Mouse (Mus musculus): ENCODE measurements around the gene Aire. TPM values are rescaled to one million over a fixed set of nuclear protein-coding genes. Genes with fewer than 3 reads are reported as not detected.

Aire gene
- 20.9 and 23.5 TPM in 2 replicates for polyA plus RNA-seq (2011; ENCODE audit: insufficient read depth, insufficient read length, low read depth, missing spikeins)

- no peaks in the 10 kb centered on the region for H3K27me3 ChIP-seq (ENCODE audit: control insufficient read depth, insufficient read depth, low read length, poor library complexity, severe bottlenecking)
- peak within 1 kb of the TSS; percentile 30 for H3K9ac ChIP-seq (ENCODE audit: low read depth, poor library complexity, severe bottlenecking)
- H3K27ac ChIP-seq (ENCODE audit: insufficient read depth, low read length), result peak within 1 kb of the TSS; percentile 62
Measured at GRCm38 (mm10) chr10:78043406-78043836, at the start of gene Aire. TSS of gene Aire (minus strand) at chr10:78043610.

GRCm38 (mm10) chr10:78092725-78093029 is 49.3 kb upstream of the Aire start:
- peaks cover 3% of the 10 kb centered on the region for H3K4me1 ChIP-seq (ENCODE audit: control insufficient read depth, insufficient read depth, low read length)
- no peaks in the 10 kb centered on the region for H3K9me3 ChIP-seq (replicated peaks; ENCODE audit: control insufficient read depth, insufficient read depth, low read length, poor library complexity, severe bottlenecking)
- H3K9ac ChIP-seq (ENCODE audit: low read depth, poor library complexity, severe bottlenecking), result no peak overlapping the region
- no peaks in the 10 kb centered on the region for H3K27me3 ChIP-seq (ENCODE audit: control insufficient read depth, insufficient read depth, low read length, poor library complexity, severe bottlenecking)
- no peak for TF ChIP-seq EP300 (IDR thresholded peaks at IDR 0.05; ENCODE audit: insufficient read depth, low read depth, low read length)
- no peak for TF ChIP-seq CTCF (IDR thresholded peaks at IDR 0.05; ENCODE audit: low read depth, low read length)
- TF ChIP-seq POLR2A (IDR thresholded peaks at IDR 0.05; ENCODE audit: insufficient read depth, low read length), result no peak
- H3K4me3 ChIP-seq (ENCODE audit: low read depth, low read length), result no peak overlapping the region
- H3K27ac ChIP-seq (ENCODE audit: insufficient read depth, low read length), result no peak overlapping the region
- H3K36me3 ChIP-seq (ENCODE audit: control insufficient read depth, insufficient read depth, low read length, poor library complexity, severe bottlenecking), result no peaks in the 10 kb centered on the region

More at GRCm38 (mm10) chr10:78043406-78043836, at the start of gene Aire:
- TF ChIP-seq EP300 (IDR thresholded peaks at IDR 0.05; ENCODE audit: insufficient read depth, low read depth, low read length) (peak; percentile 69; the same call in 1 of the 2 replicates), CTCF (IDR thresholded peaks at IDR 0.05; ENCODE audit: low read depth, low read length) (peak; percentile 81), POLR2A (IDR thresholded peaks at IDR 0.05; ENCODE audit: insufficient read depth, low read length) (no peak)
- Histone ChIP-seq H3K4me1 (ENCODE audit: control insufficient read depth, insufficient read depth, low read length) (peaks cover 6% of the 10 kb centered on the region), H3K36me3 (ENCODE audit: control insufficient read depth, insufficient read depth, low read length, poor library complexity, severe bottlenecking) (no peaks in the 10 kb centered on the region), H3K9me3 (replicated peaks; ENCODE audit: control insufficient read depth, insufficient read depth, low read length, poor library complexity, severe bottlenecking) (no peaks in the 10 kb centered on the region), H3K4me3 (ENCODE audit: low read depth, low read length) (peak within 1 kb of the TSS; percentile 46)

- Histone ChIP-seq H3K9ac (ENCODE audit: low read depth, poor library complexity, severe bottlenecking) (no peak overlapping the region), H3K36me3 (ENCODE audit: control insufficient read depth, insufficient read depth, low read length, poor library complexity, severe bottlenecking) (no peaks in the 10 kb centered on the region), H3K27ac (ENCODE audit: insufficient read depth, low read length) (no peak overlapping the region), H3K9me3 (replicated peaks; ENCODE audit: control insufficient read depth, insufficient read depth, low read length, poor library complexity, severe bottlenecking) (no peaks in the 10 kb centered on the region), H3K4me1 (ENCODE audit: control insufficient read depth, insufficient read depth, low read length) (peaks cover 3% of the 10 kb centered on the region), H3K27me3 (ENCODE audit: control insufficient read depth, insufficient read depth, low read length, poor library complexity, severe bottlenecking) (no peaks in the 10 kb centered on the region), H3K4me3 (ENCODE audit: low read depth, low read length) (no peak overlapping the region)
- no peak for TF ChIP-seq CTCF (IDR thresholded peaks at IDR 0.05; ENCODE audit: low read depth, low read length)
- TF ChIP-seq EP300 (IDR thresholded peaks at IDR 0.05; ENCODE audit: insufficient read depth, low read depth, low read length), result no peak
- no peak for TF ChIP-seq POLR2A (IDR thresholded peaks at IDR 0.05; ENCODE audit: insufficient read depth, low read length)
Measured at GRCm38 (mm10) chr10:78091865-78092724, 48.7 kb upstream of the Aire start.

GRCm38 (mm10) chr10:78090706-78091491 is 47.5 kb upstream of the Aire start:
- no peaks in the 10 kb centered on the region for H3K36me3 ChIP-seq (ENCODE audit: control insufficient read depth, insufficient read depth, low read length, poor library complexity, severe bottlenecking)
- TF ChIP-seq CTCF (IDR thresholded peaks at IDR 0.05; ENCODE audit: low read depth, low read length) (no peak), POLR2A (IDR thresholded peaks at IDR 0.05; ENCODE audit: insufficient read depth, low read length) (no peak), EP300 (IDR thresholded peaks at IDR 0.05; ENCODE audit: insufficient read depth, low read depth, low read length) (no peak)
- no peak overlapping the region for H3K4me3 ChIP-seq (ENCODE audit: low read depth, low read length)
- no peaks in the 10 kb centered on the region for H3K9me3 ChIP-seq (replicated peaks; ENCODE audit: control insufficient read depth, insufficient read depth, low read length, poor library complexity, severe bottlenecking)
- H3K9ac ChIP-seq (ENCODE audit: low read depth, poor library complexity, severe bottlenecking), result no peak overlapping the region
- H3K27me3 ChIP-seq (ENCODE audit: control insufficient read depth, insufficient read depth, low read length, poor library complexity, severe bottlenecking), result no peaks in the 10 kb centered on the region
- H3K27ac ChIP-seq (ENCODE audit: insufficient read depth, low read length), result no peak overlapping the region
- H3K4me1 ChIP-seq (ENCODE audit: control insufficient read depth, insufficient read depth, low read length), result peaks cover under 1% of the 10 kb centered on the region

GRCm38 (mm10) chr10:78090246-78090645 is 46.8 kb upstream of the Aire start:
- TF ChIP-seq CTCF (IDR thresholded peaks at IDR 0.05; ENCODE audit: low read depth, low read length) (no peak), POLR2A (IDR thresholded peaks at IDR 0.05; ENCODE audit: insufficient read depth, low read length) (no peak), EP300 (IDR thresholded peaks at IDR 0.05; ENCODE audit: insufficient read depth, low read depth, low read length) (no peak)
- Histone ChIP-seq H3K36me3 (ENCODE audit: control insufficient read depth, insufficient read depth, low read length, poor library complexity, severe bottlenecking) (no peaks in the 10 kb centered on the region), H3K4me3 (ENCODE audit: low read depth, low read length) (no peak overlapping the region), H3K9ac (ENCODE audit: low read depth, poor library complexity, severe bottlenecking) (no peak overlapping the region), H3K27me3 (ENCODE audit: control insufficient read depth, insufficient read depth, low read length, poor library complexity, severe bottlenecking) (no peaks in the 10 kb centered on the region), H3K4me1 (ENCODE audit: control insufficient read depth, insufficient read depth, low read length) (no peaks in the 10 kb centered on the region), H3K9me3 (replicated peaks; ENCODE audit: control insufficient read depth, insufficient read depth, low read length, poor library complexity, severe bottlenecking) (no peaks in the 10 kb centered on the region), H3K27ac (ENCODE audit: insufficient read depth, low read length) (no peak overlapping the region)
